In genomic region chr6:5442316-5443085, GRCm38 (mm10) we compare ENCODE assay signal across 8 mouse cellular contexts. TPM values are rescaled to one million over a fixed set of nuclear protein-coding genes. Genes with fewer than 3 reads are reported as not detected.
DNase-seq lines count a peak whose midpoint lies in the region; ATAC-seq and TF ChIP-seq lines count a peak whose summit lies in the region.

No protein-coding gene starts in this region.

- no peak overlapping the region for H3K9ac ChIP-seq in heart, adult 2 months (ENCODE audit: low read depth, low read length)
- H3K9ac ChIP-seq in kidney, embryonic 14.5 days (ENCODE audit: low read depth, low read length), result 0 out of 2 replicates have a peak overlapping the region, but pooled peaks have one; percentile 14
- no peak overlapping the region for H3K9ac ChIP-seq in liver, embryonic 16.5 days (ENCODE audit: low read depth, low read length)

- TF ChIP-seq EP300 in heart, adult 2 months (IDR thresholded peaks at IDR 0.05; ENCODE audit: insufficient read depth, low read depth, low read length), result no peak

- no peaks in the 10 kb centered on the region for H3K36me3 ChIP-seq in heart, adult 2 months (ENCODE audit: control insufficient read depth, insufficient read depth, low read length)
- no peaks in the 10 kb centered on the region for H3K36me3 ChIP-seq in kidney, embryonic 14.5 days (ENCODE audit: control insufficient read depth, insufficient read depth, low read length)
- no peaks in the 10 kb centered on the region for H3K36me3 ChIP-seq in liver, embryonic 16.5 days (ENCODE audit: control insufficient read depth, insufficient read depth)

- peaks cover 8% of the 10 kb centered on the region for H3K4me1 ChIP-seq in heart, adult 2 months (ENCODE audit: control insufficient read depth, insufficient read depth, low read length)
- peaks cover 9% of the 10 kb centered on the region; the same call in 1 of the 2 replicates for H3K4me1 ChIP-seq in kidney, embryonic 14.5 days (ENCODE audit: control insufficient read depth, insufficient read depth, low read length)
- H3K4me1 ChIP-seq in liver, embryonic 16.5 days (ENCODE audit: control insufficient read depth, low read depth, low read length), result peaks cover 11% of the 10 kb centered on the region

- H3K9me3 ChIP-seq in kidney, embryonic 14.5 days (ENCODE audit: control insufficient read depth, low read length), result no peaks in the 10 kb centered on the region
- no peaks in the 10 kb centered on the region for H3K9me3 ChIP-seq in liver, embryonic 16.5 days (replicated peaks; ENCODE audit: control insufficient read depth, low read length)

- DNase-seq in ovary, adult 18-20 months (ENCODE audit: low spot score), result peak; percentile 52
- no peak for DNase-seq in ovary, postnatal 14 days (ENCODE audit: low spot score)
- DNase-seq in heart, adult 2 months, result peak; percentile 53 to 73
- peak; percentile 15 for DNase-seq in right cerebral cortex, postnatal 14 days
- DNase-seq in thymus, postnatal 10 days (ENCODE audit: low spot score in 2 of 2), result no peak

- TF ChIP-seq CTCF in heart, adult 2 months (IDR thresholded peaks at IDR 0.05), result no peak

- intact Hi-C loops in heart, adult 2 months (cut with DNase I), result loop anchor here (2.0 kb wide), 1 partner anchor 54 kb away; the partner anchor contains the start of gene Pdk4

- ATAC-seq in common myeloid progenitor, adult 5-6 weeks (replicated peaks; ENCODE audit: low read depth, poor library complexity, severe bottlenecking), result peak; percentile 91
- ATAC-seq in kidney, embryonic 14.5 days (ENCODE audit: low FRiP score, low TSS enrichment), result peak; percentile 70
- ATAC-seq in liver, embryonic 16.5 days (ENCODE audit: low read depth), result peak; percentile 88

- no peaks in the 10 kb centered on the region for H3K27me3 ChIP-seq in heart, adult 2 months (ENCODE audit: control insufficient read depth, insufficient read depth, low read length)
- H3K27me3 ChIP-seq in kidney, embryonic 14.5 days (ENCODE audit: control insufficient read depth, insufficient read depth, low read length), result no peaks in the 10 kb centered on the region
- H3K27me3 ChIP-seq in liver, embryonic 16.5 days (ENCODE audit: control insufficient read depth, insufficient read depth, low read depth, low read length), result no peaks in the 10 kb centered on the region

- peak overlapping the region; percentile 30 for H3K4me2 ChIP-seq in kidney, embryonic 14.5 days (replicated peaks; ENCODE audit: low read depth, low read length)
- peak overlapping the region; percentile 21 for H3K4me2 ChIP-seq in liver, embryonic 16.5 days (ENCODE audit: low read depth, low read length)

- H3K79me2 ChIP-seq in heart, adult 2 months (replicated peaks; ENCODE audit: control insufficient read depth, insufficient read depth, low read length), result no peaks in the 10 kb centered on the region

- 4% methylated on average over 14 of the region's 14 CpGs for WGBS in heart, adult 2 months
- WGBS in kidney, embryonic 14.5 days, result 3% methylated on average over 14 of the region's 14 CpGs
- WGBS in liver, embryonic 16.5 days (ENCODE audit: insufficient replicate concordance), result 9% methylated on average over 14 of the region's 14 CpGs

- H3K27ac ChIP-seq in heart, adult 2 months, result peak overlapping the region; percentile 76
- no peak overlapping the region for H3K27ac ChIP-seq in kidney, embryonic 14.5 days (ENCODE audit: low read depth, low read length)
- no peak overlapping the region for H3K27ac ChIP-seq in liver, embryonic 16.5 days (ENCODE audit: low read length)

- TF ChIP-seq POLR2A in heart, adult 2 months (IDR thresholded peaks at IDR 0.05; ENCODE audit: insufficient read depth, low read depth, low read length), result peak; percentile 22; the same call in 1 of the 2 replicates

- peak overlapping the region; percentile 24; the same call in 1 of the 2 replicates for H3K4me3 ChIP-seq in heart, adult 2 months
- H3K4me3 ChIP-seq in kidney, embryonic 14.5 days (ENCODE audit: low read length), result no peak overlapping the region
- H3K4me3 ChIP-seq in liver, embryonic 16.5 days (ENCODE audit: low read depth, low read length), result no peak overlapping the region

RNA-seq across cellular contexts. Expression of gene Pdk4, which starts 53.6 kb away (rescaled TPM):
- total RNA-seq in common myeloid progenitor, adult 5-6 weeks (2017), result not detected in 2 replicates
- total RNA-seq in heart, adult 2 months (2021), result 100 to 1,000 TPM; 267 to 633 TPM
- 163 and 258 TPM in 2 replicates for polyA plus RNA-seq in heart, adult 2 months (2012; rRNA removed)
- 1.3 and 3.6 TPM in 2 replicates for polyA plus RNA-seq in kidney, embryonic 14.5 days (2014; fragmentation: Nextera tagmentation; extraction: Ambion mirVana)
- polyA plus RNA-seq in liver, embryonic 16.5 days (2015; fragmentation: Nextera tagmentation; extraction: Ambion mirVana), result 3.6 and 4.1 TPM in 2 replicates

RNA-seq across cellular contexts. Expression of gene Asb4, which starts 59.3 kb away (rescaled TPM):
- total RNA-seq in common myeloid progenitor, adult 5-6 weeks (2017), result not detected in 2 replicates
- 1 to 10 TPM; 4.4 to 5.0 TPM for total RNA-seq in heart, adult 2 months (2021)
- 3.1 and 8.1 TPM in 2 replicates for polyA plus RNA-seq in heart, adult 2 months (2012; rRNA removed)
- 32.3 and 40.6 TPM in 2 replicates for polyA plus RNA-seq in kidney, embryonic 14.5 days (2014; fragmentation: Nextera tagmentation; extraction: Ambion mirVana)
- polyA plus RNA-seq in liver, embryonic 16.5 days (2015; fragmentation: Nextera tagmentation; extraction: Ambion mirVana), result 3.5 and 3.6 TPM in 2 replicates

Comparison
In these comparisons a context has a peak if more than half of its experiments do, and no peak if none do; other contexts are left out.
1. DNase-seq: peak in ovary, adult 18-20 months (single experiment), heart, adult 2 months (2 of 2) and right cerebral cortex, postnatal 14 days (single experiment); none in ovary, postnatal 14 days (single experiment) and thymus, postnatal 10 days (0 of 2).
2. RNA of gene Pdk4, which starts 53.6 kb away (polyA plus RNA-seq): 163 to 258 TPM in heart, adult 2 months; 3.6 to 4.1 TPM in liver, embryonic 16.5 days and 1.3 to 3.6 TPM in kidney, embryonic 14.5 days; every median in the first group is over 10 times any median in the second.
3. Peak in every context shown above with its lines, with median percentiles within 50 percentile points of each other: ATAC-seq.